Mouse (Mus musculus): ENCODE measurements around the gene Dnah10. TPM values are rescaled to one million over a fixed set of nuclear protein-coding genes. Genes with fewer than 3 reads are reported as not detected.

Dnah10 gene
- total RNA-seq, 1 experiment from 2014 or later = not detected

- ATAC-seq (replicated peaks; ENCODE audit: low read depth, poor library complexity, severe bottlenecking) = no peak
Observed at GRCm38 (mm10) chr5:124809708-124810366, 85.0 kb downstream of the Dnah10 start.

- ATAC-seq (replicated peaks; ENCODE audit: low read depth, poor library complexity, severe bottlenecking) = no peak
Observed at GRCm38 (mm10) chr5:124812466-124812865, 87.6 kb downstream of the Dnah10 start.

- no peak for ATAC-seq (replicated peaks; ENCODE audit: low read depth, poor library complexity, severe bottlenecking)
Observed at GRCm38 (mm10) chr5:124814797-124815196, 89.9 kb downstream of the Dnah10 start.

- ATAC-seq (replicated peaks; ENCODE audit: low read depth, poor library complexity, severe bottlenecking) = no peak
Observed at GRCm38 (mm10) chr5:124817050-124817449, 92.2 kb downstream of the Dnah10 start.

- ATAC-seq (replicated peaks; ENCODE audit: low read depth, poor library complexity, severe bottlenecking) = no peak
Observed at GRCm38 (mm10) chr5:124822128-124822894, 97.4 kb downstream of the Dnah10 start.

- no peak for ATAC-seq (replicated peaks; ENCODE audit: low read depth, poor library complexity, severe bottlenecking)
Observed at GRCm38 (mm10) chr5:124830331-124830730, 105.4 kb downstream of the Dnah10 start.

GRCm38 (mm10) chr5:124835218-124835617 lies 110.3 kb downstream of the Dnah10 start:
- no peak for ATAC-seq (replicated peaks; ENCODE audit: low read depth, poor library complexity, severe bottlenecking)

GRCm38 (mm10) chr5:124836075-124836474 lies 111.2 kb downstream of the Dnah10 start:
- ATAC-seq (replicated peaks; ENCODE audit: low read depth, poor library complexity, severe bottlenecking) = no peak

- ATAC-seq (replicated peaks; ENCODE audit: low read depth, poor library complexity, severe bottlenecking) = no peak
Observed at GRCm38 (mm10) chr5:124836621-124837020, 111.7 kb downstream of the Dnah10 start.

GRCm38 (mm10) chr5:124840202-124840601 lies 115.3 kb downstream of the Dnah10 start:
- ATAC-seq (replicated peaks; ENCODE audit: low read depth, poor library complexity, severe bottlenecking) = no peak

- ATAC-seq (replicated peaks; ENCODE audit: low read depth, poor library complexity, severe bottlenecking) = no peak
Observed at GRCm38 (mm10) chr5:124840669-124841068, 115.8 kb downstream of the Dnah10 start.

- no peak for ATAC-seq (replicated peaks; ENCODE audit: low read depth, poor library complexity, severe bottlenecking)
Observed at GRCm38 (mm10) chr5:124843386-124843785, 118.5 kb downstream of the Dnah10 start.

GRCm38 (mm10) chr5:124844929-124845328 lies 120.0 kb downstream of the Dnah10 start:
- peak; percentile 45; the same call in 1 of the 2 replicates for ATAC-seq (replicated peaks; ENCODE audit: low read depth, poor library complexity, severe bottlenecking)

- ATAC-seq (replicated peaks; ENCODE audit: low read depth, poor library complexity, severe bottlenecking) = no peak
Observed at GRCm38 (mm10) chr5:124847014-124847413, 122.1 kb downstream of the Dnah10 start.

- no peak for ATAC-seq (replicated peaks; ENCODE audit: low read depth, poor library complexity, severe bottlenecking)
Observed at GRCm38 (mm10) chr5:124848994-124849393, 124.1 kb downstream of the Dnah10 start.

- ATAC-seq (replicated peaks; ENCODE audit: low read depth, poor library complexity, severe bottlenecking) = no peak
Observed at GRCm38 (mm10) chr5:124851572-124851971, 126.7 kb downstream of the Dnah10 start.

GRCm38 (mm10) chr5:124852294-124852693 lies 127.4 kb downstream of the Dnah10 start:
- ATAC-seq (replicated peaks; ENCODE audit: low read depth, poor library complexity, severe bottlenecking) = no peak

GRCm38 (mm10) chr5:124853079-124853478 lies 128.2 kb downstream of the Dnah10 start:
- ATAC-seq (replicated peaks; ENCODE audit: low read depth, poor library complexity, severe bottlenecking) = no peak

- ATAC-seq (replicated peaks; ENCODE audit: low read depth, poor library complexity, severe bottlenecking) = no peak
Observed at GRCm38 (mm10) chr5:124854202-124854601, 129.3 kb downstream of the Dnah10 start.

GRCm38 (mm10) chr5:124860013-124860412 lies 135.1 kb downstream of the Dnah10 start:
- ATAC-seq (replicated peaks; ENCODE audit: low read depth, poor library complexity, severe bottlenecking) = no peak

- no peak for ATAC-seq (replicated peaks; ENCODE audit: low read depth, poor library complexity, severe bottlenecking)
Observed at GRCm38 (mm10) chr5:124861463-124861862, 136.6 kb downstream of the Dnah10 start.

All from common myeloid progenitor, adult 5-6 weeks (primary cell).